Mouse (Mus musculus) thymus, postnatal 0 days (tissue): ENCODE results near the gene Pamr1. TPM values are rescaled to one million over a fixed set of nuclear protein-coding genes. Genes with fewer than 3 reads are reported as not detected.

ENCODE experiments used
- DNase-seq: peaks from one replicate; pipeline ENCODE4 v3.0.0-alpha.2; 2015; ENCODE audit warnings: low spot score
- polyA plus RNA-seq: library from polyadenylated mRNA; unstranded; fragments of >200 nt; fragmentation: Nextera tagmentation; extraction: Ambion mirVana; gene quantifications from 2 replicates; pipeline ENCODE4 v1.2.1, GENCODE M21; 2015

Gene Pamr1
- polyA plus RNA-seq, 1 experiment from 2014 or later = 4.4 TPM

DNA sequence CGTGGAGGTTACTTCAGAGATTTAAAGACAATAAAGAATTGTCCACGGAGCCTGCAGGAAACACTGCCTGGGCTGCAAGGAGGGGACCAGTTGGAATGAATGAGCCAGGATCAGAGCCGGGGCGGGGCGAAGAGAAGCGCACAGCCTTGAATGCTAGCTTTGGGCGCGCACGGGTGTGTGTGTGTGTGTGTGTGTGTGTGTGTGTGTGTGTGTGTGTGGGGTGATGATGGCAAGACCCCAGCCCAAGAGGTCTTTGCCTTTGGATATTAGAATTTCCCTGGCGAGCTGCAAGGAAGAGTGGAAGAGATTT, 109.7 kb downstream of the Pamr1 start:
- DNase-seq = no peak

DNA sequence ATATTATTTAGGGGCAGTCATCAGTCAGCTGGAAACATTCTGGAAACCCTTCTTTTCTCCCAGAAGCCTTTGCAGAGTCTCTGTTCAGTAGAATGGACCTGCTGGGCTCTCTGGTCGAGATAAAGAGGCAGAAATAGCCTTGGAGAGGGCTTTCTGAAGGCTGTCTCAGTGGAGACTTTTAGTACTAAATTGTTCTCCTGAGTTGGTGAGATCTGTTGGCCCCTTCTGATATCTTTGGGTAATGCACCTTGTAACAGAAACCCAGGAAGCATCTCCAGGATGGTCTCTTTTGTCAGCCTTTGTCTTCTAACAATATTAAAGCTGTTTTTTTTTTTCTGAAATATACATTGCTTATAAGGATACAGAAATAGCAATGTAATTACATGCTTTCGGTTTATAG, 111.2 kb downstream of the Pamr1 start:
- DNase-seq = no peak

DNA sequence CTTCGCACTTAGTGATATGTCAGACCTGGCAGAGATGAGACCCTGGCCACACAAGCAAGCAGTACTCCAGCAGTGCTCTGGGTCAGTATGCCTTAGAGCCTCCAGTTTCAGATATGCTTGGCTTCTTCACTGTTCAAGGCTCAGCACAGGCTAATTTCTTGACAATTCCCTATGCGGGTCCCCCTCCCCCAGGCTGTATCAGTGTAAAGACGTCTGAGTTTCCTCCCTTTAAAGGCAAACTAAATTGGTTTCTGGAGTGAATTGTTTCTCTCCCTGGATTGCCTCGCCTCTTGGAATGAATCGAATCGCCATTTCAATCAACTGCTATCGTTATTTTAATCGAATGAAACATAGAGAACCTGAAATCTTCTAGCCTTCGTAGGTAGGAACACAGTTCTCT, 113.1 kb downstream of the Pamr1 start:
- no peak for DNase-seq

DNA sequence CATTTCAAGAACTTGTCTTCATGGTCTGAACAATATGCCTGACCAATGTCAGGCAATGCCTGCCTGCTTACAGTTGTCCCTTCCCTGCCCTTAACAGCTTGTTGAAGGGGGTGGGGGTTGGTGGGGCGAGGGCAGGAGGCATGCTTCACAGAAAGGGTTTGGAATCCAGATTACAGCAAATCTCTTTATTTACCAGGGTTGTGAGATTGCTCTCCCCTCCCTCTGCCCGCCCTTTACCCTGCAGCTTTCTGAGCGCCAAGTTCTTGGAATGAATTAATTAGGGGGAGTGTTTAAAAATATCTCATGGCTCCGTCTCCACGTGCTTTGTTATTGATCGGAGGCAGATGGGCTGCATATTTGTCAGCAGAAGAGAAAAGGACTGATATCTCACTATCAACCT, 113.5 kb downstream of the Pamr1 start:
- DNase-seq = no peak

DNA sequence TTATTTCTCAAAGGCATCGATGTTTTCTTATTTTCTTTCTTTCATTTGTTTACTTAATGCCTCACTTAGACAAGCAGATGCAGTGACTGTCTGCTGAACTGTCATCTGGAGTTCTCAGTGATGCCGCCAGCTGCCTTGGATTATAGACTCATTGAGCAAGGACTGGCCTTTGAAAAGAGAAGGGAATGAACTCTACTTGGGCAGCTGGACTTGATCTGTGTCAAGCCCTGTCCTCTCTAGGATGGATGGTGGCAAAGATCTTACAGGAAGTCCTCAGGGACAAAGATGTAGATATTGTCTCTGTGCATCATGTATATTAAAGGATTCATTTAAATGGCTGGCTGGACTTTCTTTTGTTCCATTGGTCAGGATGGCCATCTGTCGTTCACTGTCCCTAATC, 114.1 kb downstream of the Pamr1 start:
- DNase-seq = no peak

DNA sequence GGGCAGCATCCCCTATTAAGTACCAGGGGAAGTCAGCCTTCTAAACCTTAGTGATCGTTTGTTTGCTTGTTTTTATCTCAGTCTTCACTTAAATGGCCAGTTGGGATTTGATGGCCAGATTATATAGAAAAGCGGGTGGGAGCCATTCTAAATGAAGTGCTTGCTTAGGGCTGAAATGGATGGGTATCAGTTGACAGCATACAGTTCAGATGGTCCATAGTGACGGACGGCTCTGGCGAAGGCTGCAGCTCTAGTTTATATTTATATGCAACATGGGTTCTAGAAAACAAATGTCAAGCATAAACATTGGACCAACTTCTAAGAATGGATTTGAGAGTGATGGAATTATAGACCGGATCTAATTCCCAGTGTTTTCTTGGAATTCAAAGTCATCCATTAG, 118.2 kb downstream of the Pamr1 start:
- no peak for DNase-seq

DNA sequence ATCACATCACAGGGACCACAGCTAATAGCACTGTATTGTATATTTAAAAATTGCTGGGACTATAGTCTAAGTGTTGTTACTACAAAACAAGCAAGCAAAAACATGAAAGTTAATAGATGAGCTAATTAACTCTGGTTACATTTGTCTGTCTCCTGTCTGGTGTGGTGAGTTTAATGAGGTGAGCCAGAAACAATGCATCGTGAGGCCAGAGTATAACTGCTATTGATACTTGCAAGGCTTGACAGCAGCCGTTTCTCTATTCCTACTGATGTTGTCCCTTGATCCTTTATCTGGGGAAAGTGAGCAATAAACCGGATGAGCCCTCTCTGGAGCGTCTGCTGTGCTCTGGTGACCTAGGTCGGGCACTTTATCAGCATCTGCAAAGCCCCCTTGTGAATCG, 119.8 kb downstream of the Pamr1 start:
- DNase-seq = no peak

DNA sequence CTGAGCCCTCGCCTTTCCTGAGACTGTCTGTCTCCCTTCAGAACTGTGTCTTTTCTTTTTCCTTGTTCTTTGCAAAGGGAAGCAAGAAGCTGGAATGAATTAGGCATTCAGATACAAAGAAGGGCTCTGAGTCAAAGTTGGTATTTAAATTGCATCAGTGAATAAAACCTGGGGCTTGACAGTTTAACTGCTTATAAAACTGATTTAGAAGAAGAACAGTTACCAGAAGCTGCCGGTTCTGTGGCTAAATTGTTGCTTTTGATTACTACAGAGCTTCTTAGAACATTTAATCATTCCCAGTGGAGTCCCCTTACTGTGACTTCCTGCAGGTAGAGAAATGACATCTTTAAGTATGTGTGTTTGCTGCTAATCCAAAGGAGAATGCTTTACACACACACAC, 124.8 kb downstream of the Pamr1 start:
- no peak for DNase-seq

DNA sequence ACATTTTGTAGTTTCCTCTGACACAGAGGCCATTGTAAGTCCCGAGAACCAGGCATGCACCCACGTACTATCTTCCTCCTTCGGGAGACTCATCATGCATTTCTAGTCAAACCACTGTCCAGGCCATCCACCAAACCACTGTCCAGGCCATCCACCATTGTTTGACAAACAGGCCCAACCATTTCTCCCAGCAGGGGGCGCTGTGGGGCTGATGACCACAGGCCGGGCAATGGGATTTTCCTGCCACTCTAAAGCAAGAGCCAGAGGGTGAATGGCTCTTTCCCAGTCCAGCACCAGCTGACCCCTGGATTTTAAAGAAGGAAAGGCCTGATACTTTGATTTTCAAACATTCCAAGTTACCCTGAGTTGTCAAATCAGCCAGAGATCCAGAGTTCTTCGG, 125.5 kb downstream of the Pamr1 start:
- peak; percentile 3 for DNase-seq

DNA sequence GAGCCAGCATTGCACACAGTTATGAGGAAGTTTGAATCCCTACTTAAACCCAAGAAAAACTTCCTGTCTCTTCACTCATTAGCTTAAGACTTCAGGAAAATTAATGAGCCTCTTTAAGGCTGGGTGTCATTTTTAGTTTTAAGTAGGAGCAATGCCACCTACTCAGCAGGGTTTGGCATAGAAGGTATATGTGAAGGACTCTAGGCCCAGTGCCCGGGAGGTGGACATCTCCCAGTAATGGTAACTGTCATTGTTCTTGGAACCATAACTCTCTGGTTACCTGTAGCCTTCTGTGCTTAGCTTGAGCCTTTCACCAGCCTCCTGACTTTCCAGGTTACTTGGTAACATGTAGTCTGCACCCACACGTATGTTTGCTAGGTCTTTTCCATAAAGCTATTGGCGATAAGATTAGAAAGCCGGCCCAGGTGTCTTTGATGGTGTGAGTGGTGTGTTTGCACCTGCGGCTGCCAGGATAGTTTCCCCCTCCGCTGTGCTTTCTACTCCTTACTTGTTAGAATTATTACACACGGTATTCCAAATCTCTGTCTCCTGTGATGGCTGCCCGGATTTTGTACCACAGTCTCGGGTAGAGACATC, 127.0 kb downstream of the Pamr1 start:
- no peak for DNase-seq

DNA sequence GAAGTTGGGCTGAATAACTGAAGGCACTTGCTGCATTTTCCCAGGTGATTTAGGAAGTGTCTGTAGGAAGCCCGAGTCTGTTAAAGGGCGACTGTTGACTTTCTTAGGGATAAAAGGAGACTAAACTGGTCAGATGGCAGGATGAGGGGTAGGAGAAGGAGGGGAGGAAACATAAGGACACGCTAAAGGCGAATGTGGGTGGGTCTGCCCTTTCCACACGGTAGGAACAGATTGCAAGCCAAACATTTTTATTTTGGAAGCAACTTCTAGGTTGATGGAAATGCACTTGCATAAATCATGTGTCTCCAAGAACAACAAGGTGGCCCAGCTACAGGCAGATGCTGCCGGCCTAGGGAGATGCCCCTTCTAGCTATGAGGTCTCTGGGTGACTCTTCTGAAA, 127.6 kb downstream of the Pamr1 start:
- DNase-seq = no peak

DNA sequence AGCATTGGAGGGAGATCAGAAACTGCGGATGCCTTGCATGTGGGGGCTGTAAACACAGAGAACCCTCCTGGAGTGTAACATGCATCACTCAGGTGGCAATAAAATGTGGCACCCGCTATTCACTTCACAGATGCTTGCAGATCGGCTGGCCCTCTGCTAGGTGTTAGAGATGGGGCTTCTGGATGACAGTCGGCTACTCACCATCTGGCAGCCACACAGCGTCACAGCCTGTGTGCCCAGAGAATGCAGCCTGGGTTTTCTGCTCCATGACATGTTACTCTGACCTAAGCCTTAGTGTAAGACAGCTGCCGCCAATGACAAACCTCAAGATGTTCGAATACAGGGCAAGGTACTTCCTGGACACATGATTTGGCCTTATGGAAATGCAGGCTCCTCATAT, 131.5 kb downstream of the Pamr1 start:
- DNase-seq = no peak

DNA sequence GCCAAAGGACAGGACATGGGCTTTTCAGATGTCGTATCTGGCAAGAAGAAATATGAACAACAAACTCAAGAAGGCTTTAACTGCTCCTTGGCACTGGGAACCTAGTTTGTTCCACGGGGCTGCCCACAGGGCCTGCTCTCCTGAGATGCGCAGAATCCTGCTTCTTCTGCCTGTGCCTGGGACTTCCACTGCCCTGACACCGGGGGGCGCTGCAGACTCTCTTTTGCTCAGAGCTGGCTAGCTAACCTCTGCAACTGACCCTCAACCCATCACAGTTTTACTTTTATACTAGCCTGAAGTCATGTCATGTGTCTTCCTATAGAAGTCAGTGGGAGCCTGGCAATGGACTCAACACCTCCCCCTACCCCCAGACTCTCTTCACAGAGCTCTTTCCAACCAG, 132.4 kb downstream of the Pamr1 start:
- DNase-seq = peak; percentile 22

DNA sequence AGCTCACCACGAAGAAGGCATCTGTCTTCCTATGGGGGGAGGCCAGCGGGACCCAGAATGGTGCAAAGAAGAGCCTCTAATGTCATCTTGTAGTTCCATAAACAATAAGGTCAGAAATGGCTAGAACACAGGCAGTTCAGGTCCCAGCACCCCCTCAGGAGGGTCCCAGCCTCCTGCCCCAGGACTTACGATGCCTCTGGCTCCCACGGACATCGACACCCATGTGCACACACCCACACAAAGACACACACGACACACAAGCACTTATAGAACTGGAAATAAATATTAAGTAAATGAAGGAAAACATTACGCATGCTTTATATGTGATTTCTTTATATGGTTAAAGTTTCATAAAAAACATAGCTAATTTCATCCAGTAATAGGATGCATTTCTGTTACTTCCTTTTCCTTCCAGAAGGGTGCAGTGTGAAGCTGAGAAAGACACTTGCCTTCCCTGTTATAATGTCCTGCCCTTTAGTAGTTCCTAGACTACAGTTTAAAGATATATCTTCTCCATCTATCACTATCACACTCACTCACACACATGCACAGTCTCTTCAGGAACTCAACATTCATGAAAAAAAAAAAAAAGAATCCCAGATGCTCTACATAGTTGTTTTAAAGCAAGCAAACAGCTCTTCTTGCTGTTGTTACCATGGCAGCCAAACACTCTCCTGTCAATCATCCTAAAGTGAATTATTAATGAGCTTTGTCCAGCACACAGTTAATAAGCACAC, 135.7 kb downstream of the Pamr1 start:
- DNase-seq = no peak

DNA sequence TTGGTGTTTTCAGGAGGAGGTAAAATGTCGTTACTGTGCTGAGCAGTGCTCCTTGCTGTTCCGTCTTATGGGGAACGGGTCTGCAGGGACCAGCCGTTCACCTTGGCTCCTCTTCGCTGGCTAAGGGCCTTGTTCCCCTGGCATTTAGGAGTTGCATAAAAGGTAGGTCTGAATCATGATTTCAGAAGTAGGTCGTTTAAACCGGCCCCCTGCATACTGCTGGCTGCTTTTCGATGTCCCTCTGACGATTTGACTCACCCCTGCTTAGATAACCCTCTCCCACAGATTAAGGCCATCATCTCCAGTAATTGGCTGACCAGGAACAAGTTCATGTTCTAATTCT, 136.3 kb downstream of the Pamr1 start:
- no peak for DNase-seq

Other genes with a start within 250 kb of the Pamr1 start
- gene Trim44, start 142.2 kb upstream of the Pamr1 start, polyA plus RNA-seq = 14.6 and 22.1 TPM in 2 replicates
- 2.7 and 3.4 TPM in 2 replicates for gene Fjx1, start 97.5 kb upstream of the Pamr1 start, polyA plus RNA-seq
- 0.73 and 0.98 TPM in 2 replicates for gene Slc1a2, start 108.6 kb downstream of the Pamr1 start, polyA plus RNA-seq